Mouse (Mus musculus): ENCODE measurements at regions not wholly inside any gene's neighbourhood (a gene's known extent, or its start where the extent isn't known, plus 50 kb on each side); places are given as distances from the start of the nearest gene placed in this dataset.

- Histone ChIP-seq H3K79me2 (ENCODE audit: control insufficient read depth, insufficient read depth, low read length, poor library complexity) (no peaks in the 10 kb centered on the region), H3K9ac (ENCODE audit: control insufficient read depth, low read depth, low read length, poor library complexity, severe bottlenecking) (no peak overlapping the region), H3K9me3 (replicated peaks; ENCODE audit: insufficient read depth, low read length) (no peaks in the 10 kb centered on the region), H3K4me3 (ENCODE audit: control insufficient read depth in 1 of 2, insufficient read depth in 1 of 2, low read depth in 2 of 2, low read length in 2 of 2) (no peak overlapping the region), H3K27me3 (ENCODE audit: control insufficient read depth in 1 of 2, insufficient read depth in 2 of 2, low read length in 2 of 2) (peaks cover 0 to 5% of the 10 kb centered on the region in 2 experiments), H3K4me1 (ENCODE audit: control insufficient read depth in 1 of 2, insufficient read depth in 2 of 2, low read length in 2 of 2) (no peaks in the 10 kb centered on the region), H3K36me3 (ENCODE audit: control insufficient read depth in 1 of 2, insufficient read depth in 2 of 2, low read length in 2 of 2) (no peaks in the 10 kb centered on the region), H3K27ac (ENCODE audit: control insufficient read depth, low read depth, low read length) (no peak overlapping the region)
- no peak for DNase-seq (ENCODE audit: low read depth, low spot score)
- TF ChIP-seq USF1 (IDR thresholded peaks at IDR 0.05; ENCODE audit: low read depth, low read length) = no peak
- TF ChIP-seq TAL1 (IDR thresholded peaks at IDR 0.05; ENCODE audit: low read length) = no peak
- TF ChIP-seq MXI1 (IDR thresholded peaks at IDR 0.05; ENCODE audit: low read depth, low read length) = no peak
- TF ChIP-seq RCOR1 (IDR thresholded peaks at IDR 0.05; ENCODE audit: low read depth, low read length) = no peak
- no peak for TF ChIP-seq USF2 (IDR thresholded peaks at IDR 0.05; ENCODE audit: borderline replicate concordance in 1 of 2, insufficient read depth in 1 of 2, low read depth in 1 of 2, low read length in 2 of 2)
- no peak for TF ChIP-seq SIN3A (IDR thresholded peaks at IDR 0.05; ENCODE audit: low read length)
- TF ChIP-seq MAZ (IDR thresholded peaks at IDR 0.05; ENCODE audit: low read depth, low read length) = no peak
- TF ChIP-seq POLR2AphosphoS2 (IDR thresholded peaks at IDR 0.05; ENCODE audit: low read length) = no peak
- no peak for TF ChIP-seq ZC3H11A (IDR thresholded peaks at IDR 0.05; ENCODE audit: low read depth, low read length)
- no peak for TF ChIP-seq KAT2A (conservative IDR thresholded peaks at IDR 0.05; ENCODE audit: low read depth, low read length)
- no peak for TF ChIP-seq ZMIZ1 (IDR thresholded peaks at IDR 0.05; ENCODE audit: low read depth, low read length)
- no peak for TF ChIP-seq MAX (IDR thresholded peaks at IDR 0.05; ENCODE audit: low read length)
- TF ChIP-seq TCF12 (IDR thresholded peaks at IDR 0.05; ENCODE audit: low read depth, low read length) = no peak
- TF ChIP-seq HCFC1 (IDR thresholded peaks at IDR 0.05; ENCODE audit: low read depth, low read length) = no peak
These were observed 78.5 kb upstream of the Aldh1b1 start for GRCm38 (mm10) chr4:45720352-45720751.

GRCm38 (mm10) chr4:45719564-45719963 is 79.3 kb upstream of the Aldh1b1 start:
- Histone ChIP-seq H3K9me3 (replicated peaks; ENCODE audit: insufficient read depth, low read length) (no peaks in the 10 kb centered on the region), H3K4me3 (ENCODE audit: control insufficient read depth in 1 of 2, insufficient read depth in 1 of 2, low read depth in 2 of 2, low read length in 2 of 2) (no peak overlapping the region), H3K4me1 (ENCODE audit: control insufficient read depth in 1 of 2, insufficient read depth in 2 of 2, low read length in 2 of 2) (no peaks in the 10 kb centered on the region), H3K27ac (ENCODE audit: control insufficient read depth, low read depth, low read length) (no peak overlapping the region), H3K79me2 (ENCODE audit: control insufficient read depth, insufficient read depth, low read length, poor library complexity) (no peaks in the 10 kb centered on the region), H3K9ac (ENCODE audit: control insufficient read depth, low read depth, low read length, poor library complexity, severe bottlenecking) (no peak overlapping the region), H3K36me3 (ENCODE audit: control insufficient read depth in 1 of 2, insufficient read depth in 2 of 2, low read length in 2 of 2) (no peaks in the 10 kb centered on the region), H3K27me3 (ENCODE audit: control insufficient read depth in 1 of 2, insufficient read depth in 2 of 2, low read length in 2 of 2) (peaks cover 0 to 5% of the 10 kb centered on the region in 2 experiments)
- TF ChIP-seq ZC3H11A (IDR thresholded peaks at IDR 0.05; ENCODE audit: low read depth, low read length) = no peak
- TF ChIP-seq TCF12 (IDR thresholded peaks at IDR 0.05; ENCODE audit: low read depth, low read length) = no peak
- no peak for TF ChIP-seq ZNF384 (IDR thresholded peaks at IDR 0.05; ENCODE audit: low read depth, low read length)
- TF ChIP-seq ZMIZ1 (IDR thresholded peaks at IDR 0.05; ENCODE audit: low read depth, low read length) = no peak
- TF ChIP-seq ELF1 (IDR thresholded peaks at IDR 0.05; ENCODE audit: low read depth, low read length) = no peak
- TF ChIP-seq POLR2A (IDR thresholded peaks at IDR 0.05; ENCODE audit: control insufficient read depth in 1 of 2, insufficient read depth in 1 of 2, low read depth in 1 of 2, low read length in 2 of 2, poor library complexity in 1 of 2) = no peak
- no peak for TF ChIP-seq JUND (IDR thresholded peaks at IDR 0.05; ENCODE audit: low read depth, low read length)
- no peak for TF ChIP-seq MYB (IDR thresholded peaks at IDR 0.05; ENCODE audit: low read depth, low read length)
- no peak for DNase-seq (ENCODE audit: low read depth, low spot score)
